22 mouse cellular contexts compared by ENCODE assay signal in the genomic region with DNA sequence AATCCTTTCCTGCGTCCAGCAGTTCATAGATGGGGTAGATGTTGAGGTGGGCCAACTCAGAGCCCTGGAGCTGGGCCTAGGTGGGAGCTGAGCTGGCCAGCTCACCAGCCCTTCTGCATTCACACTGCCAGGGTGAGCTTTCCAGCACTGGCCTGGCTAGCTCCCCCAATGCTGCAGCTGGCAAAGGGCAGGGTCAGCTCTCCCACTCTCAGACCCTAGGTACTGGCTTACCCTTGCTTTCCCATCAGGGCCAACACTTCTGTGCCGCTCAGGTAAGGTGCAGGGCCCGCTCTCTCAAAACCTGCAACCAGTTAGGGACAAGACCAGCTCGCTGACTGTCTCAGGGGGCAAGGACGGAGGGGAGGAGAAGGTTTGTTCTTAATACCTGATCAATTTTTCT. TPM values are rescaled to one million over a fixed set of nuclear protein-coding genes. Genes with fewer than 3 reads are reported as not detected.
"Had no signal": no experiment of that assay in that cellular context is flagged by ENCODE, and none has a peak within 500 bp of the region (broad histone marks: within the 10 kb centered on the region; RNA-seq: fewer than 3 reads in every experiment).

No protein-coding gene starts in this region.

- H3K36me3 ChIP-seq: neural tube, embryonic 12.5 days; neural tube, embryonic 13.5 days; neural tube, embryonic 15.5 days; stomach, embryonic 15.5 days had no signal

- H3K4me2 ChIP-seq: neural tube, embryonic 12.5 days; neural tube, embryonic 13.5 days; neural tube, embryonic 15.5 days; stomach, embryonic 15.5 days had no signal

- H3K4me3 ChIP-seq: neural tube, embryonic 12.5 days; neural tube, embryonic 13.5 days; neural tube, embryonic 15.5 days; stomach, embryonic 15.5 days had no signal

- DNase-seq: retina, postnatal 1 day; right cerebral cortex, adult 18-20 months; right cerebral cortex, postnatal 14 days; right cerebral cortex, postnatal 25 days; right cerebral cortex, postnatal 4 days; spleen, adult 18-20 months; thymus, adult 18-20 months; thymus, adult 2 months; thymus, postnatal 25 days; thymus, postnatal 36 days; thymus, postnatal 4 days had no signal

- H3K27me3 ChIP-seq: neural tube, embryonic 12.5 days; neural tube, embryonic 13.5 days; neural tube, embryonic 15.5 days; stomach, embryonic 15.5 days had no signal

- H3K9me3 ChIP-seq: neural tube, embryonic 12.5 days; neural tube, embryonic 13.5 days; neural tube, embryonic 15.5 days; stomach, embryonic 15.5 days had no signal

- H3K27ac ChIP-seq: neural tube, embryonic 12.5 days; neural tube, embryonic 13.5 days; neural tube, embryonic 15.5 days; stomach, embryonic 15.5 days; stomach, postnatal 0 days had no signal

- H3K9ac ChIP-seq: neural tube, embryonic 12.5 days; neural tube, embryonic 13.5 days; neural tube, embryonic 15.5 days; stomach, embryonic 15.5 days had no signal

- H3K4me1 ChIP-seq: neural tube, embryonic 12.5 days; neural tube, embryonic 13.5 days; neural tube, embryonic 15.5 days; stomach, embryonic 15.5 days had no signal

RNA-seq across cellular contexts. Expression of gene Tnfsf10, which starts 23.9 kb away (rescaled TPM):
- polyA plus RNA-seq: neural tube, embryonic 12.5 days; neural tube, embryonic 13.5 days had no signal

RNA-seq across cellular contexts. Expression of gene Ghsr, which starts 30.4 kb away (rescaled TPM):
- polyA plus RNA-seq: small intestine, adult 2 months; spleen, adult 2 months; stomach, embryonic 14.5 days; stomach, embryonic 16.5 days; stomach, postnatal 0 days; testis, adult 2 months; urinary bladder, adult 2 months had no signal
